Mouse (Mus musculus) gastrocnemius, adult 2 months (tissue): ENCODE measurements around the gene Abhd10. TPM values are rescaled to one million over a fixed set of nuclear protein-coding genes. Genes with fewer than 3 reads are reported as not detected.
A peak's percentile ranks its signal among the peaks of the same experiment; 100 is the strongest.

Experiments
- DNase-seq: peaks from one replicate; pipeline ENCODE4 v3.0.0; 2022
- H3K27ac ChIP-seq: fragments of 200-600 bp; 2 replicates; pipeline ENCODE4 v1.8.1; 2022; ENCODE audit warnings: mild to moderate bottlenecking
- H3K4me3 ChIP-seq: fragments of 200-600 bp; 2 replicates; pipeline ENCODE4 v1.8.1; 2022; ENCODE audit warnings: mild to moderate bottlenecking, moderate library complexity
- CTCF ChIP-seq: fragments of 200-600 bp; IDR thresholded peaks from 2 replicates; pipeline ENCODE4 v1.8.1; 2022; ENCODE audit warnings: antibody characterized with exemption, mild to moderate bottlenecking, moderate library complexity
- intact Hi-C: fragments of 180-260 bp; cut with DNase I; formaldehyde crosslinking; loops from one replicate; pipeline ENCODE4 v1.15.1; 2025
- total RNA-seq, 2 experiments: library from RNA; stranded (reverse); gene quantifications; 2 replicates each; pipeline ENCODE4 v1.2.3; 2021

The Abhd10 gene
- total RNA-seq, 2 experiments from 2014 or later = 11.4 to 13.6 TPM

DNA sequence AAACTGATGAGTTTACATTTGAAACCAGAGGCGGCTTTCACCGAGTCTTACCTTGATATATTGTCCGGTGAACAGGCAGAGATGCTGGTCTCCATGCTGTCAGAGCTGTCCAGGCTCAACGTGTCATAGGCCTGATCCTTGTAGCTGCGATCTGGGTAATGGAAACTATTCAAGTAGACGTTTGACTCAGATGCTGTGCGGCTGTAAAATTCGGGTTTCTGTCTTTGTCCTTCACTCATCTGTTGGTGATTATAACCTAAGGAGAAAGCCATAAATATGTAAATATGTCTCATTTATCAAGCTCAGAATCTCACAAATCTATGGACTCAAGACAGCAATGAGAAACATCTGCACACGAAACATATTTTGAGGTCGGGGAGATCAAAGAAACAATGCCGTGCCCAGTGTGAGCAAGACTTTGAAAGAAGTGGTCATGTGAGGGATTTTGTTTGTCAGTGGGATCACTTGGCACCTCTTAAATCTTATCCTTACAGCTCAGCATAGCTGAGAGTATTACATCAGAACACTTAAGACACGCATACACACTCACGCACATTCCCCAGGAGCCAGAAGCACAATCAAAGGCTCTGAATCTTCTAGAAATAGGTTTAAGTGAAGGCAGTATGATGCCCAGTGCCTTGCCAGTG is 20.2 kb upstream of the Abhd10 start:
- intact Hi-C loops = no loop called here
- TF ChIP-seq CTCF = no peak
- DNase-seq = no peak
- H3K27ac ChIP-seq = no peak overlapping the region
- no peak overlapping the region for H3K4me3 ChIP-seq

DNA sequence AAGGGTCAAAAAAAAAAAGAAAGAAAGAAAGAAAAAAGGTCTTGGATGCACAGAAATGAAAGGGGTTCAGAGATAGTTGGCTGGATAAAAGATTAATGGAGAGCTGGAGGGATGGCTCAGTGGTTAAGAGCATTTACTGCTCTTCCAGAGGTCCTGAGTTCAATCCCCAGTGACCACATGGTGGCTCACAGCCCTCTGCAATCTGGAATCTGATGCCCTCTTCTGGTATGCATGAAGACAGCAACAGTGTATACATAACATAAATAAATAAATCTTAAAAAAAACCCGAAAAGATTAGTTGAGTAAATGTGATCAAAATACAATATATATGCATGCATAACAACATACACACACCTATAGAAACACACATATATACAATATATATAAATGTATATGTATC is 18.7 kb upstream of the Abhd10 start:
- Histone ChIP-seq H3K27ac (no peak overlapping the region), H3K4me3 (no peak overlapping the region)
- intact Hi-C loops = no loop called here
- peak; percentile 36; the same call in 1 of the 2 replicates for TF ChIP-seq CTCF
- no peak for DNase-seq

GRCm38 (mm10) chr16:45758726-45759269 is 16.0 kb upstream of the Abhd10 start:
- TF ChIP-seq CTCF = no peak
- Histone ChIP-seq H3K27ac (peak overlapping the region; percentile 67), H3K4me3 (no peak overlapping the region)
- intact Hi-C loops = loop anchor here (5.0 to 10.0 kb wide), 4 partner anchors 59 to 264 kb away; no protein-coding TSS in a partner anchor
- DNase-seq = no peak

DNA sequence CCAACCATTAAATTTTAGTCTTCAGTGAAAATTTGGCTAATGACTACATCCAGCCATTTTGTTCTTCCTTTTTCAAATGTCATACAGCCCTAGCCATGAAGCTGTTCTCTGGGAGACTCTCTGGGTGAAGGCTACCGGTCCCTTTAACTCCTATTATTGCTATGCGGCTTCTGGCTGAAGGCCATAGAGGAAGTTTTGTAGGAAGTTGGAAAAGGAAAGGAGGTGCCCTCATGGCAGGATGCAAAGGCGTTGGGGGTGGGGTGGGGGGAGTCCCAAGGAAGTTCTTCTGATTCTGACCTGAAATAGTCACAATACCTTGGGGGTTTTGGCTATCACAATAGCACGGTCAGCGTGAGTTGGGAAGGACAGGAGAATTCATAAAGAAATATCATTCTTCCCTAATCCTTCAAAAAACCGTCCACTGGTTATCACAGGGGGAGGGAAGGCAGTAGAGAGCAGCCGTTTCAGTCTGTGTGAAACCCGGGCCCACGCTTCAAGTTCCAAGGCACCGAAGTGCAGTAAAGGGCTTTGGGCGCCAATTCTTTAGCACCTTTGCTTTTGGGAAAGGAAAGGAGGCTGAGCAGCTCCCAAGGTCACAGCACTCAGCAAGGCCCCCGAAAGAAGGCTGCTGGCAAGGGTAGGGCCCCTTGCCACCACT is 14.8 kb upstream of the Abhd10 start:
- Histone ChIP-seq H3K27ac (peak overlapping the region; percentile 71), H3K4me3 (peak overlapping the region; percentile 31)
- TF ChIP-seq CTCF = no peak
- DNase-seq = peak; percentile 37
- intact Hi-C loops = loop anchor here (5.0 to 10.0 kb wide), 4 partner anchors 60 to 265 kb away; no protein-coding TSS in a partner anchor

GRCm38 (mm10) chr16:45756855-45757254 is 14.1 kb upstream of the Abhd10 start:
- intact Hi-C loops = loop anchor here (5.0 to 10.0 kb wide), 4 partner anchors 60 to 265 kb away; no protein-coding TSS in a partner anchor
- Histone ChIP-seq H3K4me3 (peak overlapping the region; percentile 4), H3K27ac (peak overlapping the region; percentile 71)
- DNase-seq = peak; percentile 21
- peak; percentile 88 for TF ChIP-seq CTCF

DNA sequence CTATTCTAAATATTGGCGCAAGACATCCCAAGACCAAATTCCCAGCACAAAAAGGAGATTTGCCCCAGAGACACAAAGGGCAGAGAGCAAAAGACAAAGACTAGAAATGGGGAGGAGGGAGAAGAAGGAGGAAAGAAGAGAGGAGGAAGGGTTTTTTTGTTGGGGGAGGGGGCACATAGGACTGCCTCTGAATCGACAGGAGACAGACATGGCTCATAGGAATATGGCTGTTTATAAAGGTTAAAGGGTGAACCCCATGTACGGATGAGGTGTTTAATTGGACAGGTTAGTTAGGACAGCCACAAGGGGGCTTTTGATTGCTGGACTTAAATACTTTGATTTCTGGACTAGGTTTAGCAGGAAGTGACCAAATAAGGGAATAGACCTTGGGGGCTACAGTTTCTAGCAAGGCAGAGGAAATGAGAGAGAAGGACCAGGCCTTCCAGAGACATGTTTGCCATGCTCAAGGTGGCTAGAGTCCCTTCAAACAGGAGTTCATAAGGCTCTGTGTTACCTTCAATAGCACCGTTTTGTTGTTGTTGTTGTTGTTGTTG is 913 bp upstream of the Abhd10 start:
- TF ChIP-seq CTCF = no peak
- Histone ChIP-seq H3K4me3 (no peak overlapping the region), H3K27ac (peak overlapping the region; percentile 95; the same call in 1 of the 2 replicates)
- no peak for DNase-seq
- intact Hi-C loops = no loop called here

- no peak for DNase-seq
- Histone ChIP-seq H3K27ac (no peak overlapping the region), H3K4me3 (no peak overlapping the region)
- intact Hi-C loops = no loop called here
- TF ChIP-seq CTCF = no peak
Measured at GRCm38 (mm10) chr16:45737880-45738279, 4.9 kb downstream of the Abhd10 start.

GRCm38 (mm10) chr16:45736724-45737123 is 6.0 kb downstream of the Abhd10 start:
- no peak overlapping the region for H3K4me3 ChIP-seq
- intact Hi-C loops = no loop called here
- no peak overlapping the region for H3K27ac ChIP-seq
- DNase-seq = no peak
- no peak for TF ChIP-seq CTCF

- Histone ChIP-seq H3K27ac (no peak overlapping the region; the same call in 1 of the 2 replicates), H3K4me3 (no peak overlapping the region)
- no peak for TF ChIP-seq CTCF
- DNase-seq = no peak
- intact Hi-C loops = no loop called here
Measured at GRCm38 (mm10) chr16:45729163-45729562, 13.6 kb downstream of the Abhd10 start.

DNA sequence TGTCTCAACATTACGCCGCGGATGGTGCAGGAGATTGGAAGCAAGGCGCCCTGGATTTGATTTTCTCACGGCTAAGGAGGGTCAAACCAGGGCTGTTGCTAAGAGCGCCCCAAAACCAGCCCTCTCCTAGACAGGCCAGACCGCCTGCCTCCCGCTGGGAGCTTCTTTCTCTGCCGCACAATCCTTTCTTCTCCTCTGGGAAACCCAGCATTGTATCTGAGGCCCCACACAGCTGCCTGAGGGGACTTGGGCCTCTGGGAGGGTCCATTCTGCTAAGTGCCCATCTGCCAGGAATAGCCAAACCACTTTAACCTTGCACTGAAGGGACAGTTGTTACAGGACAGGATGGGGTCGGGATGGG is 18.0 kb downstream of the Abhd10 start:
- intact Hi-C loops = no loop called here
- no peak for DNase-seq

DNA sequence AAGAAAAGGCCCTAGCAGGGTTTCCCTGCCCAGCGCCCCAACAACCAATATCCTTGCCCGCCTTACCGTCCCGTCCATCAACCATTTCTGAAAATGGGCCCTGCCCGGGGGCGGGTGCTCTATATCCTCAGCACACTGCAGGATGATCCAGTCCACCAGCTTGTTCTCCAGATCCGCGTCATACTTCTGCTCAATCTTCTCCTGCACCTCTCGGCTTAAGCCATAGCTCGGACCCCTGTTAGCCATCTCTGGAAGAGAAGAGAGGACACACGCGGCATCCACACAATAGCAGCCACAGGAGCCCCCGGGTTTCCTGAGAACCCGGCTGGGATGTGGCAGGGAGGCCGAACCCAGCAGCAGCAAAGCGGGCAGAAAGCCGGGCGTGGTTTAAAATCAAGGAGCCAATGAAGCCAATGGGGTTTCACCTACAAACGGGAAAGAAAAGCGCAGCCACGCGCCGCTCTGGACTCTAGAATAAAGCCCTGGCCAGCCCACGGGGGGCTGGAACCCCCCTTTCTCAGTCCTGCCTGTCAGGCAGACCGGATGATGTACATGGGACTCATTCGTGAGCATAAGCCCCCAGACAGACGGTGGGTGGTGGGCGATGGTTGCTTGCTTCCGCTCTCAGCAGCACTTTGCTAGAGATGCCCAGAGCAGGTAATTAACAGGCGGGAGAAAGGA is 18.6 kb downstream of the Abhd10 start, which contains the start of gene Tagln3:
Gene Tagln3, minus strand, starts transcription at position 548 of the 681 bp plus-strand sequence.
- Histone ChIP-seq H3K4me3 (peak within 1 kb of the TSS; percentile 65), H3K27ac (no peak within 1 kb of the TSS)
- TF ChIP-seq CTCF = no peak
- intact Hi-C loops = no loop called here
- peak; percentile 27 for DNase-seq

More for the DNA sequence above, 18.0 kb downstream of the Abhd10 start:
- no peak for TF ChIP-seq CTCF
- Histone ChIP-seq H3K4me3 (peak overlapping the region; percentile 65), H3K27ac (no peak overlapping the region)

GRCm38 (mm10) chr16:45723172-45723901 is 19.4 kb downstream of the Abhd10 start:
- H3K27ac ChIP-seq = no peak overlapping the region
- intact Hi-C loops = no loop called here
- DNase-seq = no peak
- no peak for TF ChIP-seq CTCF
- no peak overlapping the region; the same call in 1 of the 2 replicates for H3K4me3 ChIP-seq
